Mouse (Mus musculus) kidney, postnatal 4 days (tissue): ENCODE data around the gene Acaa1a.

Experiments
- DNase-seq, 2 experiments: peaks; one replicate each; pipeline ENCODE4 v3.0.0; 2021; ENCODE audit warnings: mixed read lengths in 2 of 2

The Acaa1a gene

GRCm38 (mm10) chr9:119394808-119395207 lies 55.3 kb downstream of the Acaa1a start:
- DNase-seq: no peak
